Mouse (Mus musculus) CH12.LX (cell line): ENCODE results near the gene Gm17334. TPM values are rescaled to one million over a fixed set of nuclear protein-coding genes. Genes with fewer than 3 reads are reported as not detected.
A peak's percentile ranks its signal among the peaks of the same experiment; 100 is the strongest.

Source experiments
- DNase-seq: peaks from one replicate; pipeline ENCODE4 v3.0.0-alpha.2; 2013; ENCODE audit errors: extremely low read depth
- H3K27ac ChIP-seq: 2 replicates; pipeline ENCODE4 v1.5.1; 2012; ENCODE audit warnings: low read depth, mild to moderate bottlenecking, control low read depth, moderate library complexity; ENCODE audit not compliant: insufficient read depth
- H3K27me3 ChIP-seq: replicated peaks from 2 replicates; pipeline ENCODE3; 2012; ENCODE audit warnings: inconsistent platforms
- H3K36me3 ChIP-seq, 2 experiments: replicated peaks in 1 of 2; 2 replicates each; pipeline versions ENCODE3 to v1.6.1; 2012; ENCODE audit warnings: inconsistent platforms in 1 of 2, low read length in 1 of 2, mild to moderate bottlenecking in 1 of 2, mixed read lengths in 1 of 2, moderate library complexity in 1 of 2; ENCODE audit not compliant: control insufficient read depth in 1 of 2, insufficient read depth in 1 of 2
- H3K4me1 ChIP-seq, 2 experiments: 2 replicates each; pipeline ENCODE4 v1.6.1; 2012; ENCODE audit warnings: inconsistent platforms in 1 of 2, moderate library complexity in 1 of 2; ENCODE audit not compliant: insufficient read depth in 2 of 2, control insufficient read depth in 1 of 2
- H3K4me2 ChIP-seq: 2 replicates; pipeline ENCODE4 v1.6.1; 2012; ENCODE audit warnings: low read depth, mild to moderate bottlenecking, control low read depth; ENCODE audit not compliant: poor library complexity, insufficient read depth, severe bottlenecking
- H3K4me3 ChIP-seq, 3 experiments: fragments of 150-350 bp in 1 of 3; sonication (generic) in 1 of 3; replicated peaks in 1 of 3; 2 replicates each; pipeline versions ENCODE3 to v1.5.1; 2011 to 2012; ENCODE audit warnings: low read depth in 2 of 3, low read length in 2 of 3, mild to moderate bottlenecking in 2 of 3, moderate library complexity in 2 of 3, control low read depth in 1 of 3, improper control_type of control experiment in 1 of 3, inconsistent platforms in 1 of 3, mixed read lengths in 1 of 3; ENCODE audit not compliant: poor library complexity in 1 of 3
- H3K79me2 ChIP-seq: replicated peaks from 2 replicates; pipeline ENCODE4 v1.6.1; 2012; ENCODE audit warnings: mild to moderate bottlenecking, moderate library complexity; ENCODE audit not compliant: control insufficient read depth, poor library complexity, insufficient read depth, severe bottlenecking; ENCODE audit errors: extremely low read depth
- H3K9ac ChIP-seq: 2 replicates; pipeline ENCODE4 v1.6.1; 2012; ENCODE audit warnings: low read depth, mild to moderate bottlenecking, control low read depth, moderate library complexity; ENCODE audit not compliant: insufficient read depth
- H3K9me3 ChIP-seq: replicated peaks from 2 replicates; pipeline ENCODE3; 2012; ENCODE audit warnings: low read length, inconsistent platforms, mixed read lengths
- BHLHE40 ChIP-seq: IDR thresholded peaks from 2 replicates; pipeline ENCODE4 v1.6.1; 2011; ENCODE audit warnings: mild to moderate bottlenecking, low read depth, low read length, improper control_type of control experiment
- CHD1 ChIP-seq: IDR thresholded peaks from 2 replicates; pipeline ENCODE4 v1.6.1; 2012; ENCODE audit warnings: low read depth, low read length, improper control_type of control experiment, inconsistent platforms
- E2F4 ChIP-seq: IDR thresholded peaks from 2 replicates; pipeline ENCODE4 v1.6.1; 2011; ENCODE audit warnings: low read depth, low read length, improper control_type of control experiment; ENCODE audit not compliant: insufficient replicate concordance
- ELF1 ChIP-seq: IDR thresholded peaks from 2 replicates; pipeline ENCODE4 v1.6.1; 2014; ENCODE audit warnings: low read depth, mild to moderate bottlenecking, inconsistent platforms, low read length, improper control_type of control experiment
- GABPA ChIP-seq: IDR thresholded peaks from 2 replicates; pipeline ENCODE4 v1.6.1; 2012; ENCODE audit warnings: low read depth, low read length, improper control_type of control experiment, inconsistent platforms; ENCODE audit not compliant: insufficient replicate concordance
- HCFC1 ChIP-seq: IDR thresholded peaks from 2 replicates; pipeline ENCODE4 v1.6.1; 2012; ENCODE audit warnings: low read depth, mild to moderate bottlenecking, inconsistent platforms, low read length, improper control_type of control experiment
- JUN ChIP-seq: IDR thresholded peaks from 2 replicates; pipeline ENCODE4 v1.6.1; 2011; ENCODE audit warnings: low read depth, mild to moderate bottlenecking, low read length, improper control_type of control experiment, moderate library complexity; ENCODE audit not compliant: insufficient read depth
- JUND ChIP-seq: conservative IDR thresholded peaks from 2 replicates; pipeline ENCODE4 v1.6.1; 2011; ENCODE audit warnings: low read depth, low read length, improper control_type of control experiment
- KAT2A ChIP-seq: IDR thresholded peaks from 2 replicates; pipeline ENCODE4 v1.6.1; 2012; ENCODE audit warnings: low read length, improper control_type of control experiment, inconsistent platforms; ENCODE audit not compliant: insufficient replicate concordance
- MAFK ChIP-seq: IDR thresholded peaks from 2 replicates; pipeline ENCODE4 v1.6.1; 2011; ENCODE audit warnings: low read length, improper control_type of control experiment; ENCODE audit not compliant: insufficient replicate concordance
- MAZ ChIP-seq: IDR thresholded peaks from 2 replicates; pipeline ENCODE4 v1.6.1; 2012; ENCODE audit warnings: low read depth, mild to moderate bottlenecking, inconsistent platforms, low read length, improper control_type of control experiment, moderate library complexity
- MEF2A ChIP-seq: IDR thresholded peaks from 2 replicates; pipeline ENCODE4 v1.6.1; 2014; ENCODE audit warnings: low read depth, mild to moderate bottlenecking, inconsistent platforms, low read length, improper control_type of control experiment, borderline replicate concordance
- NELFE ChIP-seq: IDR thresholded peaks from 2 replicates; pipeline ENCODE4 v1.6.1; 2011; ENCODE audit warnings: low read depth, low read length, improper control_type of control experiment
- NRF1 ChIP-seq: IDR thresholded peaks from 2 replicates; pipeline ENCODE4 v1.6.1; 2014; ENCODE audit warnings: low read depth, mild to moderate bottlenecking, inconsistent platforms, low read length, improper control_type of control experiment, moderate library complexity
- PAX5 ChIP-seq: IDR thresholded peaks from 2 replicates; pipeline ENCODE4 v1.6.1; 2012; ENCODE audit warnings: low read length, inconsistent platforms, mixed read lengths
- POLR2A ChIP-seq: IDR thresholded peaks from 2 replicates; pipeline ENCODE4 v1.6.1; 2011; ENCODE audit warnings: low read depth, mild to moderate bottlenecking, improper control_type of control experiment, low read length
- POLR2AphosphoS2 ChIP-seq: IDR thresholded peaks from 2 replicates; pipeline ENCODE4 v1.6.1; 2011; ENCODE audit warnings: low read depth, low read length, improper control_type of control experiment
- RAD21 ChIP-seq: IDR thresholded peaks from 2 replicates; pipeline ENCODE4 v1.6.1; 2011; ENCODE audit warnings: low read depth, mild to moderate bottlenecking, low read length, improper control_type of control experiment, moderate library complexity
- SIN3A ChIP-seq: IDR thresholded peaks from 2 replicates; pipeline ENCODE4 v1.6.1; 2012; ENCODE audit warnings: low read length, improper control_type of control experiment, inconsistent platforms
- SMC3 ChIP-seq: IDR thresholded peaks from 2 replicates; pipeline ENCODE4 v1.6.1; 2011; ENCODE audit warnings: low read depth, low read length, improper control_type of control experiment
- TBP ChIP-seq: conservative IDR thresholded peaks from 2 replicates; pipeline ENCODE4 v1.6.1; 2011; ENCODE audit warnings: low read depth, low read length, improper control_type of control experiment
- TCF12 ChIP-seq: IDR thresholded peaks from 2 replicates; pipeline ENCODE4 v1.6.1; 2014; ENCODE audit warnings: low read depth, mild to moderate bottlenecking, inconsistent platforms, low read length, improper control_type of control experiment
- UBTF ChIP-seq: IDR thresholded peaks from 2 replicates; pipeline ENCODE4 v1.6.1; 2012; ENCODE audit warnings: low read depth, mild to moderate bottlenecking, inconsistent platforms, low read length, improper control_type of control experiment, moderate library complexity
- USF1 ChIP-seq: IDR thresholded peaks from 2 replicates; pipeline ENCODE4 v1.6.1; 2014; ENCODE audit warnings: low read depth, mild to moderate bottlenecking, inconsistent platforms, low read length, improper control_type of control experiment
- ZC3H11A ChIP-seq: IDR thresholded peaks from 2 replicates; pipeline ENCODE4 v1.6.1; 2012; ENCODE audit warnings: low read depth, mild to moderate bottlenecking, inconsistent platforms, low read length, improper control_type of control experiment
- ZKSCAN1 ChIP-seq: IDR thresholded peaks from 2 replicates; pipeline ENCODE4 v1.6.1; 2012; ENCODE audit warnings: low read depth, inconsistent platforms, low read length, improper control_type of control experiment, borderline replicate concordance
- ZMIZ1 ChIP-seq: IDR thresholded peaks from 2 replicates; pipeline ENCODE4 v1.6.1; 2012; ENCODE audit warnings: low read depth, mild to moderate bottlenecking, inconsistent platforms, low read length, improper control_type of control experiment
- ZNF384 ChIP-seq: IDR thresholded peaks from 2 replicates; pipeline ENCODE4 v1.6.1; 2012; ENCODE audit warnings: low read depth, low read length, improper control_type of control experiment, inconsistent platforms
- dilution Hi-C: fragments of 300-500 bp; cut with MboI; formaldehyde crosslinking; loops from 2 replicates; pipeline ENCODE4 v1.14.3; 2020; ENCODE audit warnings: low sequenced_read_pairs; ENCODE audit not compliant: extremely low pct_unique_long_range_greater_than_20kb, extremely low pct_ligation_motif_present
- in situ Hi-C: fragments of 300-500 bp; cut with MboI; formaldehyde crosslinking; loops from 3 replicates; pipeline ENCODE4 v1.14.3; 2019; ENCODE audit warnings: low sequenced_read_pairs, low pct_ligation_motif_present, low pct_unique_long_range_greater_than_20kb, mixed read lengths
- polyA plus RNA-seq: library from polyadenylated mRNA; unstranded; fragments of >175 nt; gene quantifications from 2 replicates; pipeline ENCODE4 v1.2.1, GENCODE M21; 2012; ENCODE audit warnings: low read depth; ENCODE audit not compliant: insufficient read length
- total RNA-seq, 2 experiments: library from RNA; depleted of rRNA; stranded (reverse); fragments of 300-350 nt in 1 of 2; fragments of >200 nt in 1 of 2; gene quantifications; 2 replicates each; pipeline ENCODE4 v1.2.3; 2012 to 2014

Gm17334 gene
- total and polyA plus RNA-seq, 3 experiments = 0.47 to 0.72 TPM; not detected in 1

DNA sequence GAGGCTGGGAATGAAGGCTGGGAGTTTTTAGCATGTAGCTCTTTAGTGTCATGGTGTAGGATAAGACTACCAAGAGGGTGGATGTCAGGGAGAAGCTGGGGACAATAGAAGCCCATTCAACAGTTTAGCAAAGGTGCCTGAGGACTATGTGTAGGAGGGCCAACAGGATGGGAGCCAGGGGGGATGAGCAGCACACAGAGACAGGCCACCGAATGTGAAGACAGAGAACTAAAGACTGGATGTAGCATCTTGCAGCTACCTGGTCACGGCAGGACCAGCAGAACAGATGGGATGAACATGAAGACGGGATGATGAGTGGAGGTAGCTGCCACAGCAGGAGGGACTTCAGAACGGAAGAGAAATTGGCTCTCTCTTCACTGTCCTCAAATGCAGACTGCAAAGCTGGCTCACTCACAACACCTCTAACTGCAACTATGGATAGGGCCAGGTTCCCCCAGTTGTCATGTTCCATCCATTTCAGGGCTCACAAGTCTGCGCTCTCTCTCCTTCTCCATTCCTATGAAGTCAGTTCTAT lies 43.9 kb upstream of the Gm17334 start:
- no peak for DNase-seq
- in situ Hi-C loops (no loop called here), dilution Hi-C loops (no loop called here)
- no peak overlapping the region for H3K4me3 ChIP-seq
- H3K79me2 ChIP-seq = no peaks in the 10 kb centered on the region
- peaks cover 53 to 79% of the 10 kb centered on the region in 2 experiments for H3K4me1 ChIP-seq
- H3K4me2 ChIP-seq = no peak overlapping the region
- TF ChIP-seq NELFE = no peak
- no peak for TF ChIP-seq MAZ
- TF ChIP-seq ELF1 = no peak
- no peak for TF ChIP-seq CHD1
- TF ChIP-seq POLR2AphosphoS2 = no peak
- no peak for TF ChIP-seq ZNF384
- no peak for TF ChIP-seq MEF2A
- TF ChIP-seq ZMIZ1 = no peak
- no peak for TF ChIP-seq POLR2A
- TF ChIP-seq SIN3A = no peak
- TF ChIP-seq E2F4 = no peak
- TF ChIP-seq JUND = no peak
- TF ChIP-seq USF1 = no peak
- no peak for TF ChIP-seq UBTF
- no peak for TF ChIP-seq SMC3
- no peak for TF ChIP-seq MAFK
- no peak for TF ChIP-seq KAT2A
- no peaks in the 10 kb centered on the region for H3K9me3 ChIP-seq
- H3K27ac ChIP-seq = no peak overlapping the region
- no peaks in the 10 kb centered on the region for H3K36me3 ChIP-seq
- no peaks in the 10 kb centered on the region for H3K27me3 ChIP-seq
- H3K9ac ChIP-seq = no peak overlapping the region

DNA sequence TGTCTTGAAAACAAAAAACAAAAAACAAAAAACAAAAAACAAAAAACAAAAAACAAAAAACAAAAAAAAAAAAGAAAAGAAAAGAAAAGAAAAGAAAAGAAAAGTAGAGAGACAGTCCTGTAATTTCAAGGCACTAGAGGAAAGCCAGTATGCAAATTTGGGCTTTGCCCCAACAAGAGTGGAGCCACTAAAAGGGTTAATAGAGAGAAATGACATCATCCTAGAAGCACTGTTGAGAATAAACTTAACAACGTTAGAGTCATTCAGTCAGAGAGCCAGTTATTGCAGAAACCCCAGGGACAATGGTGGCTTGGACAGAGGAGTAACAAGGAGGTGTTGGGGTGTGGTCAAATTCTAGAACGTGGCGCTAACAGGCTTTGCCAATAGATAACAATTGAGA lies 41.8 kb upstream of the Gm17334 start:
- no peaks in the 10 kb centered on the region for H3K9me3 ChIP-seq
- H3K4me3 ChIP-seq = no peak overlapping the region
- no peak overlapping the region for H3K4me2 ChIP-seq
- DNase-seq = peak; percentile 78
- in situ Hi-C loops = no loop called here
- H3K27me3 ChIP-seq = no peaks in the 10 kb centered on the region
- H3K27ac ChIP-seq = 0 out of 2 replicates have a peak overlapping the region, but pooled peaks have one; percentile 25
- H3K36me3 ChIP-seq = no peaks in the 10 kb centered on the region
- dilution Hi-C loops = no loop called here
- H3K9ac ChIP-seq = no peak overlapping the region
- H3K4me1 ChIP-seq = peaks cover 51 to 79% of the 10 kb centered on the region in 2 experiments
- no peaks in the 10 kb centered on the region for H3K79me2 ChIP-seq
- TF ChIP-seq POLR2AphosphoS2 = no peak
- TF ChIP-seq MEF2A = peak; percentile 95
- TF ChIP-seq SIN3A = 0 out of 2 replicates have a peak, but pooled peaks have one; percentile 62
- no peak; the same call in 1 of the 2 replicates for TF ChIP-seq RAD21
- peak; percentile 46 for TF ChIP-seq HCFC1
- no peak for TF ChIP-seq GABPA
- peak; percentile 100 for TF ChIP-seq JUN
- no peak for TF ChIP-seq ZMIZ1
- peak; percentile 67 for TF ChIP-seq ZNF384
- no peak; the same call in 1 of the 2 replicates for TF ChIP-seq SMC3
- TF ChIP-seq ELF1 = peak; percentile 27; the same call in 1 of the 2 replicates
- peak; percentile 34; the same call in 1 of the 2 replicates for TF ChIP-seq POLR2A
- no peak for TF ChIP-seq UBTF
- TF ChIP-seq ZC3H11A = no peak
- TF ChIP-seq KAT2A = 0 out of 2 replicates have a peak, but pooled peaks have one; percentile 22
- no peak for TF ChIP-seq NRF1
- TF ChIP-seq BHLHE40 = peak; percentile 73
- no peak for TF ChIP-seq PAX5
- peak; percentile 80; the same call in 1 of the 2 replicates for TF ChIP-seq CHD1
- TF ChIP-seq E2F4 = peak; percentile 49; the same call in 1 of the 2 replicates
- 0 out of 2 replicates have a peak, but pooled peaks have one; percentile 16 for TF ChIP-seq TBP
- TF ChIP-seq TCF12 = peak; percentile 83
- TF ChIP-seq JUND = peak; percentile 99
- peak; percentile 68 for TF ChIP-seq MAFK
- TF ChIP-seq ZKSCAN1 = peak; percentile 32; the same call in 1 of the 2 replicates
